Mouse (Mus musculus): ENCODE data around the gene Sprr2a1. TPM values are rescaled to one million over a fixed set of nuclear protein-coding genes. Genes with fewer than 3 reads are reported as not detected.

Gene Sprr2a1
- not detected for polyA plus RNA-seq (2017; shearing (Covaris generic))

DNA sequence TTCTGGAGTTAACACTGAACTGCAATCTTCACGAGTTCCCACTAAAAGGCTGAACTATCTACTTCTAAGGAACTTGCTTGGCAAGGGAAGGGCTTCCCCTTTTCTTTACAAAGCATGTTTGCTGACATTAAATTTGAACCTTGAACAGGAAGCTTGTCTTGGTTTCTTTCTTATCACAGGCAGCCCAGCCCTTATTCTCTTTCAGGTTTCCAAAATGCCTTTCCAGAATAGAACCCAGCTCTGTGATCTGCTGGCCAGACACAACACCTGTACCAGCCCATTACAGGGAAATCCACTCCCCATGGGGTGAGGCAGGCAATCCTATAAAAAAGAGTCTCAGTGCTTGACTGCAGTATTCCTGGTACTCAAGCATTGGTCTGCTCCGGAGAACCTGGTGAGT, at the start of gene Sprr2a1, which contains the start of gene Sprr2a2:
Gene Sprr2a1 (plus strand): TSS at position 231 of the 400 bp plus-strand sequence.
Gene Sprr2a2 (plus strand): TSS at position 352 of the 400 bp plus-strand sequence.

Other genes with a start within 250 kb of the Sprr2a1 start
- not detected for gene Pglyrp3, start 201.2 kb upstream of the Sprr2a1 start, polyA plus RNA-seq (2017; shearing (Covaris generic))
- not detected for gene Lor, start 132.7 kb upstream of the Sprr2a1 start, polyA plus RNA-seq (2017; shearing (Covaris generic))
- gene Prr9, start 91.9 kb upstream of the Sprr2a1 start, polyA plus RNA-seq (2017; shearing (Covaris generic)) = 0.76 TPM
- not detected for gene Lelp1, start 73.1 kb upstream of the Sprr2a1 start, polyA plus RNA-seq (2017; shearing (Covaris generic))
- not detected for gene Sprr2a2, start 121 bp downstream of the Sprr2a1 start, polyA plus RNA-seq (2017; shearing (Covaris generic))
- not detected for gene Sprr2a3, start 69.6 kb downstream of the Sprr2a1 start, polyA plus RNA-seq (2017; shearing (Covaris generic))
- gene Sprr2b, start 100.8 kb downstream of the Sprr2a1 start, polyA plus RNA-seq (2017; shearing (Covaris generic)) = not detected
- not detected for gene Sprr2d, start 123.3 kb downstream of the Sprr2a1 start, polyA plus RNA-seq (2017; shearing (Covaris generic))
- not detected for gene Sprr2e, start 136.3 kb downstream of the Sprr2a1 start, polyA plus RNA-seq (2017; shearing (Covaris generic))
- gene Sprr2f, start 149.4 kb downstream of the Sprr2a1 start, polyA plus RNA-seq (2017; shearing (Covaris generic)) = not detected
- not detected for gene Sprr2h, start 169.9 kb downstream of the Sprr2a1 start, polyA plus RNA-seq (2017; shearing (Covaris generic))
- gene Sprr2i, start 192.2 kb downstream of the Sprr2a1 start, polyA plus RNA-seq (2017; shearing (Covaris generic)) = not detected
- not detected for gene Sprr2j-ps, start 202.3 kb downstream of the Sprr2a1 start, polyA plus RNA-seq (2017; shearing (Covaris generic))
- 27.2 TPM for gene Gm9774, start 213.6 kb downstream of the Sprr2a1 start, polyA plus RNA-seq (2017; shearing (Covaris generic))
- not detected for gene Sprr2k, start 216.8 kb downstream of the Sprr2a1 start, polyA plus RNA-seq (2017; shearing (Covaris generic))
- gene Sprr1b, start 223.0 kb downstream of the Sprr2a1 start, polyA plus RNA-seq (2017; shearing (Covaris generic)) = not detected
- not detected for gene Sprr3, start 242.9 kb downstream of the Sprr2a1 start, polyA plus RNA-seq (2017; shearing (Covaris generic))

All from effector memory CD4-positive, alpha-beta T cell, adult 7 months (primary cell).